Mouse (Mus musculus) MEL (cell line): ENCODE data around the gene Hacl1. TPM values are rescaled to one million over a fixed set of nuclear protein-coding genes. Genes with fewer than 3 reads are reported as not detected.

Experiments used
- DNase-seq: peaks from one replicate; pipeline ENCODE4 v3.0.0; 2011; ENCODE audit warnings: low read depth, low spot score
- H3K27ac ChIP-seq: 2 replicates; pipeline ENCODE4 v1.5.1; 2012; ENCODE audit warnings: low read depth, mild to moderate bottlenecking, control low read depth, low read length, moderate library complexity; ENCODE audit not compliant: control insufficient read depth
- H3K27me3 ChIP-seq, 2 experiments: fragments of 150-350 bp in 1 of 2; sonication (generic) in 1 of 2; 2 replicates each; pipeline ENCODE4 v1.6.1; 2012; ENCODE audit warnings: low read length in 2 of 2, mild to moderate bottlenecking in 2 of 2, improper control_type of control experiment in 1 of 2, moderate library complexity in 1 of 2; ENCODE audit not compliant: insufficient read depth in 2 of 2, control insufficient read depth in 1 of 2
- H3K36me3 ChIP-seq, 2 experiments: 2 replicates each; pipeline ENCODE4 v1.6.1; 2012 to 2014; ENCODE audit warnings: low read length in 2 of 2, improper control_type of control experiment in 1 of 2, inconsistent platforms in 1 of 2, mild to moderate bottlenecking in 1 of 2; ENCODE audit not compliant: insufficient read depth in 2 of 2, control insufficient read depth in 1 of 2
- H3K4me1 ChIP-seq, 2 experiments: fragments of 150-350 bp in 1 of 2; sonication (generic) in 1 of 2; 2 replicates each; pipeline ENCODE4 v1.6.1; 2012; ENCODE audit warnings: low read length in 2 of 2, improper control_type of control experiment in 1 of 2, mild to moderate bottlenecking in 1 of 2; ENCODE audit not compliant: insufficient read depth in 2 of 2, control insufficient read depth in 1 of 2
- H3K4me3 ChIP-seq, 2 experiments: fragments of 150-350 bp in 1 of 2; sonication (generic) in 1 of 2; 2 replicates each; pipeline ENCODE4 v1.5.1; 2012; ENCODE audit warnings: low read depth in 2 of 2, low read length in 2 of 2, mild to moderate bottlenecking in 2 of 2, moderate library complexity in 2 of 2, control low read depth in 1 of 2, improper control_type of control experiment in 1 of 2; ENCODE audit not compliant: control insufficient read depth in 1 of 2, insufficient read depth in 1 of 2
- H3K79me2 ChIP-seq: 2 replicates; pipeline ENCODE4 v1.6.1; 2012; ENCODE audit warnings: mild to moderate bottlenecking, low read length, moderate library complexity; ENCODE audit not compliant: control insufficient read depth, poor library complexity, insufficient read depth
- H3K9ac ChIP-seq: 2 replicates; pipeline ENCODE4 v1.6.1; 2012; ENCODE audit warnings: low read depth, mild to moderate bottlenecking, control low read depth, low read length, moderate library complexity; ENCODE audit not compliant: control insufficient read depth, poor library complexity, severe bottlenecking
- H3K9me3 ChIP-seq: fragments of 150-350 bp; sonication (generic); replicated peaks from 2 replicates; pipeline ENCODE4 v1.6.1; 2012; ENCODE audit warnings: mild to moderate bottlenecking, low read length, improper control_type of control experiment, moderate library complexity; ENCODE audit not compliant: insufficient read depth
- CHD2 ChIP-seq: IDR thresholded peaks from 2 replicates; pipeline ENCODE4 v1.6.1; 2011; ENCODE audit warnings: low read length, improper control_type of control experiment
- CTCF ChIP-seq, 3 experiments: IDR thresholded peaks in 2 of 3; conservative IDR thresholded peaks in 1 of 3; 2 replicates each; pipeline ENCODE4 v1.5.1; 2011 to 2012; ENCODE audit warnings: low read length in 3 of 3, low read depth in 2 of 3, mild to moderate bottlenecking in 2 of 3, improper control_type of control experiment in 1 of 3, inconsistent platforms in 1 of 3, mixed read lengths in 1 of 3, moderate library complexity in 1 of 3; ENCODE audit not compliant: control insufficient read depth in 1 of 3, insufficient read depth in 1 of 3, poor library complexity in 1 of 3, severe bottlenecking in 1 of 3
- EP300 ChIP-seq, 2 experiments: IDR thresholded peaks; 2 replicates each; pipeline ENCODE4 v1.6.1; 2011; ENCODE audit warnings: improper control_type of control experiment in 2 of 2, low read length in 2 of 2, low read depth in 1 of 2, mild to moderate bottlenecking in 1 of 2
- HCFC1 ChIP-seq: IDR thresholded peaks from 2 replicates; pipeline ENCODE4 v1.6.1; 2012; ENCODE audit warnings: low read depth, mild to moderate bottlenecking, inconsistent platforms, low read length, improper control_type of control experiment, moderate library complexity
- KAT2A ChIP-seq: conservative IDR thresholded peaks from 2 replicates; pipeline ENCODE4 v1.6.1; 2012; ENCODE audit warnings: low read depth, low read length, improper control_type of control experiment, inconsistent platforms
- MAFK ChIP-seq: IDR thresholded peaks from 2 replicates; pipeline ENCODE4 v1.6.1; 2011; ENCODE audit warnings: low read depth, mild to moderate bottlenecking, low read length, improper control_type of control experiment, borderline replicate concordance
- MAZ ChIP-seq: IDR thresholded peaks from 2 replicates; pipeline ENCODE4 v1.6.1; 2012; ENCODE audit warnings: low read depth, mild to moderate bottlenecking, inconsistent platforms, low read length, improper control_type of control experiment
- MXI1 ChIP-seq: IDR thresholded peaks from 2 replicates; pipeline ENCODE4 v1.6.1; 2011; ENCODE audit warnings: mild to moderate bottlenecking, low read depth, low read length, improper control_type of control experiment
- NRF1 ChIP-seq: IDR thresholded peaks from 2 replicates; pipeline ENCODE4 v1.6.1; 2014; ENCODE audit warnings: low read depth, mild to moderate bottlenecking, inconsistent platforms, low read length, improper control_type of control experiment, moderate library complexity; ENCODE audit not compliant: poor library complexity, insufficient read depth, severe bottlenecking
- TAL1 ChIP-seq: IDR thresholded peaks from 2 replicates; pipeline ENCODE4 v1.6.1; 2012; ENCODE audit warnings: mild to moderate bottlenecking, inconsistent platforms, low read length, moderate library complexity, mixed read lengths
- USF1 ChIP-seq: IDR thresholded peaks from 2 replicates; pipeline ENCODE4 v1.6.1; 2014; ENCODE audit warnings: low read depth, mild to moderate bottlenecking, inconsistent platforms, low read length, improper control_type of control experiment, moderate library complexity
- ZMIZ1 ChIP-seq: IDR thresholded peaks from 2 replicates; pipeline ENCODE4 v1.6.1; 2012; ENCODE audit warnings: low read depth, mild to moderate bottlenecking, inconsistent platforms, low read length, improper control_type of control experiment, moderate library complexity
- polyA plus RNA-seq, 2 experiments: library from polyadenylated mRNA; stranded (reverse) in 1 of 2; unstranded in 1 of 2; fragments of >175 nt in 1 of 2; fragments of >200 nt in 1 of 2; gene quantifications; 2 replicates each; pipeline versions ENCODE4 v1.2.1 to v1.2.4; 2012; ENCODE audit warnings: low replicate concordance in 2 of 2, low read depth in 1 of 2; ENCODE audit not compliant: insufficient read length in 2 of 2, insufficient read depth in 1 of 2, missing spikeins in 1 of 2
- total RNA-seq: library from RNA; depleted of rRNA; stranded (reverse); fragments of 300-350 nt; gene quantifications from 2 replicates; pipeline ENCODE4 v1.2.3, GENCODE M21; 2012

The Hacl1 gene
- total and polyA plus RNA-seq, 3 experiments: 7.7 to 13.3 TPM; not detected in 1

DNA sequence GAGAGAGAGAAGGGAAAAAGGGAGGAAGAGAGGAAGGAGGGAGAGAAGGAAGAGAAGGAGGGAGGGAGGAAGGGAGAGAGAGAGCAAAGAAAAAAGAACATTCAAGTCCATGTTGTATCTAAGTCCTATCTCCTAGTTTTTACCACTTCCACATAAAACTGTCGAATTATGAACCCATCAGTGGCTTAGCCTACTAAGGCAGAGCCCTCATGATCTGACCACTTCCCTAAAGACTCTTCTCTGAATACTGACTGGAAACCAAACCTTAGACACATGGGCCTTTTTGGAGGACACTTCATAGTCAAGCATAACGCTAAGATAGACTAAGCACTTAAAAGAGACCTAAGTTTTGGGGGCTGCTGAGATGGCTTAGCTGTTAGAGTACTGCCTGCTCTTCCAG is 48.0 kb downstream of the Hacl1 start:
- peak; percentile 70 for DNase-seq
- TF ChIP-seq EP300 (IDR thresholded peaks at IDR 0.05; ENCODE audit: low read depth in 1 of 2, low read length in 2 of 2): peak; percentile 29 to 32; a peak in 1 of 4 replicates
- no peak for TF ChIP-seq MXI1
- TF ChIP-seq MAFK: no peak
- TF ChIP-seq CHD2: no peak
- no peak for TF ChIP-seq MAZ
- no peak for TF ChIP-seq NRF1
- no peak for TF ChIP-seq ZMIZ1
- Histone ChIP-seq H3K9ac (no peak overlapping the region), H3K27ac (peak overlapping the region; percentile 29; the same call in 1 of the 2 replicates), H3K4me3 (no peak overlapping the region), H3K9me3 (no peaks in the 10 kb centered on the region), H3K36me3 (no peaks in the 10 kb centered on the region; a peak in 1 of 4 replicates), H3K4me1 (no peaks in the 10 kb centered on the region), H3K79me2 (no peaks in the 10 kb centered on the region), H3K27me3 (no peaks in the 10 kb centered on the region)

DNA sequence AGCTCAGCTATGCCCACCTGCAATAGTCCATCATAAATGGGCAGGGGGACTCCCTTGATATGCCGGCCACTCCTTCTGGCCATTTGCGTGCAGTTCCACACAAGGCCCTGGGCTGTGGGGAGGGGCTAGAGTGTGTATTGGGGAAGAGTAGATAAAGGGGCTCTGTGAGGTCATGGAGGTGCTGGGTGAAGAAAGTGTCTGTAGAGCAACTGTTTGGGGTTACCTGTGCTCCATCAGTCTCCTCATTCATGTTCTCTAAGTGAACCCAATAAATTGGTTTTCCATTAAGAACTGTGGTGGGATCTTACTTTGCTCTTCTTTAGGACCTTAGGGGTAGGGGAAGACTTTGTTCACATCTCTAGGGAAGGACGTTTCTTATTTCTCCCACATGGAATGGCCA is 49.8 kb downstream of the Hacl1 start, which contains the start of gene Colq:
Gene Colq, minus strand, starts transcription at position 101 of the 400 bp plus-strand sequence.
- TF ChIP-seq TAL1 (no peak), MXI1 (no peak), USF1 (no peak)
- Histone ChIP-seq H3K27me3 (no peaks in the 10 kb centered on the region), H3K9ac (no peak within 1 kb of the TSS), H3K79me2 (no peaks in the 10 kb centered on the region), H3K9me3 (no peaks in the 10 kb centered on the region), H3K36me3 (no peaks in the 10 kb centered on the region; a peak in 1 of 4 replicates), H3K4me1 (no peaks in the 10 kb centered on the region), H3K4me3 (no peak within 1 kb of the TSS), H3K27ac (no peak within 1 kb of the TSS)
- DNase-seq: no peak

DNA sequence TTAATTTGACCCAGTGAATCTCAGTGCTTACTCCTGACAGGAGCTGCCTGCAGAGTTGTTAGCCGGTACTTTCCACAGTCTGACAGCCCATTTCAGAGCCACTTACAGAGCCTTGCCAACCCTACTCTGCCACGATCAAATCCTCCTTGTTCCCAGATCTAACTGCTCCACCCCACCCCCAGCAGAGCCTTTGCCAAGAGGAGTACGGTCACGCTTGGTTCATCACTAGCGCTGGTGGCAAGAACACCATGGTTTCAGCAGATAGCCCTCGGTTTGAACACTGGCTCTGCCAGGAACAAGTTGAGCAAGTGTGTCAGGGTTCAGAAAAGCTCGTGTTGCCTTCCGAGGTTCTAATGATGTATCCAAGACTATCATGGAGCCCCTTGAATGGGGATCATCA is 54.6 kb downstream of the Hacl1 start:
- no peak for DNase-seq
- Histone ChIP-seq H3K4me3 (no peak overlapping the region), H3K9me3 (no peaks in the 10 kb centered on the region), H3K79me2 (no peaks in the 10 kb centered on the region), H3K36me3 (no peaks in the 10 kb centered on the region), H3K4me1 (no peaks in the 10 kb centered on the region), H3K9ac (no peak overlapping the region), H3K27me3 (no peaks in the 10 kb centered on the region), H3K27ac (no peak overlapping the region)
- TF ChIP-seq MXI1 (no peak), MAZ (no peak), CTCF (IDR thresholded peaks at IDR 0.05 in 2 of 3, conservative IDR thresholded peaks at IDR 0.05 in 1 of 3; ENCODE audit: control insufficient read depth in 1 of 3, insufficient read depth in 1 of 3, low read depth in 2 of 3, low read length in 3 of 3, poor library complexity in 1 of 3, severe bottlenecking in 1 of 3) (no peak), HCFC1 (no peak), KAT2A (no peak)
